Mouse (Mus musculus) layer of hippocampus, adult 8-10 months (tissue): ENCODE measurements around the gene Ajm1. TPM values are rescaled to one million over a fixed set of nuclear protein-coding genes. Genes with fewer than 3 reads are reported as not detected.

Experiments used
- DNase-seq, 2 experiments: peaks; one replicate each; pipeline ENCODE4 v3.0.0; 2022; ENCODE audit warnings: low spot score in 2 of 2
- total RNA-seq, 4 experiments: library from RNA; stranded (reverse); gene quantifications; 2 replicates each; pipeline ENCODE4 v1.2.4; 2022

The Ajm1 gene
- total RNA-seq, 4 experiments from 2014 or later = 82.9 to 103 (median 92.4) TPM

DNA sequence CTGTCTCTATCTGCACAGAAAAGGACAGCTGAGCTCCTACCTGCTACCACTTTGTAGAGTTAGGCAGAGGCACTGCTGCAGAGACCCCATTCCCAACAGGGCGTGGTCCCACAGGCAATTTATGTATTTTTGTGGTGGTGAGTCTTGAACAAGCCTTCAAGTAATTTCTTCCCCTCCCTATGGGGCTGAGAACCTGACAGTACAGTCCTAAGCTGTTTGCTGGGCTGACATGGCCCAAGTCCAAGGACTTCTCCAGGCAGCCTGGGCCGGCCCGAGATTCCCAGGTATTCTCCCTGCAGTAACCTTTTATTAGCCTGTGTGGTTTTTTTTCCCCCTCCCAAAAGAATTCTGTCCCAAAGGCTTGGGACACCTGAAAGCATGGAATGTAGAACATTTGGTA, 2.6 kb upstream of the Ajm1 start:
- no peak for DNase-seq

GRCm38 (mm10) chr2:25583571-25583970, 2.0 kb upstream of the Ajm1 start:
- no peak for DNase-seq

GRCm38 (mm10) chr2:25583120-25583481, 1.5 kb upstream of the Ajm1 start:
- DNase-seq = no peak

GRCm38 (mm10) chr2:25582466-25583119, 1.0 kb upstream of the Ajm1 start:
- peak; percentile 83 to 84 for DNase-seq

DNA sequence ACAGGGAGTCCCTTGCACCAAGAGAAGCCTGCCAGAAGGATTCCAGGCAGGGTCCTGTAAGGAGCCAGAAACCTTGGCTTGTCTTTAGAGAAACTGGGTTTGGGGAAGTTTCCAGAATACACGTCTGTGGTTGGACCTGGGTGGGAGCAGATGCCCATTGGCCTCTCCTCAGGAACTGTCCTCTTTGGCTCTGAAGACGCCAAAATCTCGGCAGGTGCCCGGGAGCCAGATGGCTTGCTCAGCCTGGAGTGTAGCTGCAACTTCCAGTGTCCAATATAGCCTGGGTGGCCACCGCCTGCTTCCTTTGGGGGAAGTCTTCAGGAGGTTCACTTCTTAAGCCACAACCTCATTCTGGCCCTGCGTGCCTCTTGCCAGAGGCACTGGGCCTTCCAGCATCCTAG, 344 bp upstream of the Ajm1 start:
- DNase-seq = peak; percentile 38 to 45

DNA sequence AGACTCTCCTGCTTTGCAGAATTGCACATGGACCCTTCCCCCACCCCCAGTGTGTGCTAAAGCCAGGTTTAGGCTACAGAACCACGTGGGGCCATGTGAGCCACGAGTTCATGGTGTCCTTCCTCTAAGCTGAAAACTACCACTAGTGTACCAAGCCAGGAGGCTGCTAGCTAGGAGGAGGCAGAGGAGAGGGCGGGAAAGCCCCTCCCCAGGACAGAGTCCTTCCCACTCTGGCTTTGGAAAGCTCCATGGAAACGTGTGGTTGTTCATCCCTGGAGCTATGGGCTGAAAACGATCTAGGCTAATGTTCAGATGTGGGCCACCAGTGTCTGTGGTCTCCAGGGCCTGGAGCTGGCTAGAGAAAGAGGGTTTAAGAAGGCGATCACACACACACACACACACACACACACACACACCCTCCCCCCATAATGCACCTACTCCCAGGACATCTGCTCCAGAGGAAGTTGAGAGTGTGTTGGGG, 896 bp downstream of the Ajm1 start:
- DNase-seq = peak; percentile 44 to 55

DNA sequence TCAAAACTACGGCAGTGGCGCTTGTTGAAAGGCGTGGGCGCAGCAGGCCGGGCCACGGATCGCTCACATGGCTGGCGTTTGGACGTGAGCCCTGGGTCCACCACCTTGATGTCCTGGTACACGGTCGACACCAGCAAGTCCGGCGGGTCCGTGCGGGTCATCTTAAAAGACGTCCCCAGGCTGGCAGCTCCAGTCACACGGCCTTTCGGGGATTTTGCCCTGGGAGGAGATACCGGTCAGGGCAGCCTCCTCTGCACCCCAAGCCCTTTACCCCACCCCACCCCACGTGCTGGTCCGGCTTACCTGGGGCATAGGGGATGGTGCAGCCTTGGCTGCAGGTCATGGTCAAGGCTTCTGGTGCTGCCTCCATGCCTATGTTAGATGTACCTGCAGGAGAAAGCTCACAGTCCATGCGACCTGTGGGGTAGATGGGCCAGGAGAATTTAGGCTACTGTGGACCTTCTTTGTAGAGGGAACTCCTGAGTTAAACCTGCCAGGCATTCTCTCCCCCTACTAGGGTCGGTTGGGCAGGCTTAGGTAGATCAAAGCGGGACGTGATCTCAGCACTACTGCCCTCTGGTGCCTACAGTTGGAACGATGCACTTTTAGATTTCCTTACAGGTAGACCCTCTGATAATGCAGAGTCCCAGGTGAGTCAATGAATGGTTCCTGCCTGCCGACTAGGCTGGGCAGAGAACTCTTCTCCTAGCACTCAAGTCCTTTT, 1.7 kb downstream of the Ajm1 start:
- peak; percentile 43 to 50 for DNase-seq

DNA sequence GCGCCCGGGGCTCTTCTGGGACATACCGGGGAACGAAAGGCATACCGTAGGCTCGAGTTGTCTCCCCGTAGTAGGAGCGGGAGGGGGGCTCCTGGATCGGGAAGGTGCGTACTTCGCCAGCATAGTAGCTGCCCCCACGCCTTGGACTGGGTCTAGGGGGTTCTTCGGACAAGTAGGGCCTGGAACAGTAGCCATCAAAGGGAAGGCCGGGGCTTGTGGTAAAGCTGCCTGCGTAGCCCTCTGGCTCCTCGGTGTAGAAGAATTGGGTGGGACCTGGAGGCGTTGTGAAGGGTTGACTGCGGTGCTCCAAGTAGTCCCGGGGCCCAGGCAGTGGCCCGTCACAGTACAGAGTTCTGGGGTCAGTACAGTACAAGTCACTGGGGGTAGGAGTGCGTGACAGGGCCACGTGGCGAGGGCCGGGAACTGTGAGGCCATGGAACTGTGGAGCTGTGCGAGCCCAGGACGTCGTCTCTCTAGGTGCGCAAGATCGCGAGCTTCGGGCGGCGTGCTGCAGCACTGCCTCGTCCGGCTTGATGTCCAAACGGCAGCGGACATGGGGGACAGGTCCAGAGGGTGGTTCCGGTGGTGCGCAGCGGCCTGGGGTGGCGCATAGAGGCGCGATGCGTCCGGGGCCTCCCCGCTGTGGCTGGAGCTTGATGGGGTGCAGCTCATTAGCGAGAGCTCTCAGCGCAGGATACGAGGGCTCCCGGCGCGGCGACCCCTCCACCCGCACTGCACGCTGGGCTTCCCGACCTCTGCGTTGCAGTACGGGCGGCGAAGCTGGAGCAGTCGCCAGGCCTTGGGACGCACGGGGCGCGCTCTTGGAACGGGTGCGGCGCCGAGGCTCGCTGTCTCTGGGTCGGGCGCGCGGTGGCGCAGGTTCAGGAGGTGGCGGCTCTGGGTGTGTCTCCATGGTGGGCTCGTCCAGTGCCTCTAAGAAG, 2.5 kb downstream of the Ajm1 start:
- no peak for DNase-seq

GRCm38 (mm10) chr2:25577951-25578795, 3.4 kb downstream of the Ajm1 start:
- DNase-seq = no peak

- DNase-seq = peak in 1 of 2 experiments; percentile 42
Measured at GRCm38 (mm10) chr2:25576965-25577891, 4.3 kb downstream of the Ajm1 start.

- DNase-seq = no peak
Measured at GRCm38 (mm10) chr2:25576028-25576850, 5.3 kb downstream of the Ajm1 start.

DNA sequence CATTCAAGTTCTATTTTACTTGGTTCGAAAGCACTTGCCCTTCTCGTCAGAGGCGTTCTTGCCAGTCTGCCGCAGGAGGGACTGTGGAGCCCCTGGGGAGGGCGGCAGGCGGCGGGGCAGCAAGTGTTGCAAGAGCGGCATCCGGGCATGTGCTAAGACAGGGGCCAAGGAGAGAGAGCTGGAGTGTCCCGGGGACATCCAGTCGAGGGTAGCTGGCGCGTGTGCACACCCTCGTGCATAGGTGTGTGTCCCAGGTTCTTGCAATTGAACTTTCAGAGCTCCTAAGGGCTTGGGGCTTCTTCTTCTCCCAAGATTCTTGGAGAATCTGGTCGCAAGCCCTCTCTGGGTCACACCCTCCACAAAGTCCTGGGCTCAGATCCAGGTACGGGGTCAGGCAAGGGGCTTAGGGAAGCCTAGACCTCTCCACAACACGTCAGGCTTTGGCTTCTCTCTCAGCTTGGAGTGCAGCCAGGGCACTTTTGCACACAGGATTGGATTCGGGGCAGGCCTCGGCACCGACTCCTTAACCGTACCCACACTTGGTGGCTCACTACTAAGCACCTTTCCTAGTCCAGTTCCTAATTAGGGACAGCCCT, 6.0 kb downstream of the Ajm1 start:
- peak; percentile 47 to 49 for DNase-seq

- peak; percentile 98 for DNase-seq
Measured at GRCm38 (mm10) chr2:25574579-25575431, 6.8 kb downstream of the Ajm1 start, which contains the start of the genes Mamdc4 and Phpt1. TSS of gene Mamdc4 (minus strand) at chr2:25574845. TSS of gene Phpt1 (minus strand) at chr2:25575224.

DNA sequence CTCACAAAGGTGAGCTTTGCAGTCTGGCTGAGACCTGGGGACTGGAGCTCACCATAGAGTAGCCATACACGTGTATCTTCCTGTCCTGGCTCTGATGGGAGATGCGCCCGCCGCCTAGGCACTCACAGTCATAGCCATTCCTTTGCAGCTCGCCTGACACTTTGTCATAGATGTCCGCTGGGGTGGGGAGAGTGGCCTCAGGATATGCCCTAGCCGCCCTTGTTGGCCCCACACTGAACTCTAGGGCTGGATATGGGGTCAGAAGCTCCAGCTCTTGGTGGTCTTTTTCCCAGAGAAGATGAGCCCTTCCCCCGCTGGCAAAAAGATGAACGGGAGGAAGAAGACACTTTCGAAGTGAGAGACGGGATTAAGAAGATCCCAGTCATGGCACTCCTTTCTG, 7.4 kb downstream of the Ajm1 start:
- peak in 1 of 2 experiments; percentile 49 for DNase-seq

DNA sequence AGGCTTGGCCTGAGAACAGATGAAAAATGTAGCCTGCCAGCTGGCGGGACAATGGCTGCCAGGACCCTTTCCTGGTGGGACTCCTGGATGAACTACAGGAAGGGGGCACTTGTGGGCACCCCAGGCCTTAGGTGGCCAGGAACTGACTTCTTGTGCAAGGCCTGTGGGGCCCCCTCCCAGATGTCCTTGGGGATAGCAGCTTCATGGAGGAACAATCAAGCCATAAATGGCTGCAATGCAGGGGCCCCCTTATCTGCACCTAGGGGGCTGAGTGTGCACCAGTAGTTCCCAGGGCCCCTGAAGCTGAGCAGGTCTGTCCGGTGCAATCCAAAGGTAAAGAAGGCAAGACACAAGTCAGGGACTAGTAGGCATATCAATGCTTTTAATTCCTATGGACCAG, 8.5 kb downstream of the Ajm1 start:
- no peak for DNase-seq

GRCm38 (mm10) chr2:25571221-25571620, 10.3 kb downstream of the Ajm1 start:
- no peak for DNase-seq

GRCm38 (mm10) chr2:25569323-25569722, 12.2 kb downstream of the Ajm1 start:
- DNase-seq = no peak
